Mouse (Mus musculus): Measurements from ENCODE around the gene Rac2.

Gene Rac2

GRCm38 (mm10) chr15:78572658-78573397 is at the start of gene Rac2:
Gene Rac2 (minus strand): TSS chr15:78572783.
- DNase-seq (ENCODE audit: low spot score in 2 of 2): peak in 1 of 2 experiments; percentile 36

DNA sequence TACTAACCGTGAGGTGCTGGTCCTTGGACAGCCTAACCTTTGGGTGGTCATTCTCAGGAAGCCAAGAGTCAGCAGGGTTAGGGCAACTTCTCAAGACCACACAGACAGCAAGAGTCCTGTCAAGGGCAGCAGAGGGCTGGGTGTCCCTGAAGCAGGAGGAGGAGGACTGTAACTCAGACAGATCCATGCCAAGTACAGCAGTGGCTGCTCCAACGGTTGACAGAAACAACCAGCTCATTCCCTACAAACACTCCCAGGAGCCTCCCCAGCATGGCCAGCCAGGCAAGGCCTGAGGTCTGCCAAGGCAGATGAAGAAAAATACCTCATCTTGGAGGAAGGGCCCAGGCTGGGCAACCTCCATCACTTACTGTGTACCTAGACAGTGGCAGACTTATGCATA is 44.4 kb upstream of the Rac2 start:
- no peak for DNase-seq (ENCODE audit: low spot score in 2 of 2)

DNA sequence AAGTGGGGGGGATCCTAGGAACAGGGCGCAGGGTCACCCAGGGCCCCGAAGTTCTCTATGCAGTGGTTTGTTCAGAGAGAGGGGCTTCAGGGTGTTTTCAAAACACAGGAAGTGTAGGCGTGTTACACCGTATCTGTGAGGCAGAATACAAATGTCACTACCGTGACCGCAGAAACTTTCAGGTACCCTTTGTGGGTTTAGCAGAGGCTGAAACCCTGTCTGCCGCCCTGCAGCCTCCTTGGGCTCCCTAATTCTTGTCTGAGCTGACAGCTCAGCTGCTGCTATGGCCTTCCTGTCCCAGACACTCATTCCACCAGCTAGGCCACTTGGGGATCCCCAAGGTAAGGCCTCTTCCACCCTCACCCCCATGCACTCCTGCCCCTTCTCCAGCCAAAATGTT is 42.0 kb upstream of the Rac2 start:
- no peak for DNase-seq (ENCODE audit: low spot score in 2 of 2)

DNA sequence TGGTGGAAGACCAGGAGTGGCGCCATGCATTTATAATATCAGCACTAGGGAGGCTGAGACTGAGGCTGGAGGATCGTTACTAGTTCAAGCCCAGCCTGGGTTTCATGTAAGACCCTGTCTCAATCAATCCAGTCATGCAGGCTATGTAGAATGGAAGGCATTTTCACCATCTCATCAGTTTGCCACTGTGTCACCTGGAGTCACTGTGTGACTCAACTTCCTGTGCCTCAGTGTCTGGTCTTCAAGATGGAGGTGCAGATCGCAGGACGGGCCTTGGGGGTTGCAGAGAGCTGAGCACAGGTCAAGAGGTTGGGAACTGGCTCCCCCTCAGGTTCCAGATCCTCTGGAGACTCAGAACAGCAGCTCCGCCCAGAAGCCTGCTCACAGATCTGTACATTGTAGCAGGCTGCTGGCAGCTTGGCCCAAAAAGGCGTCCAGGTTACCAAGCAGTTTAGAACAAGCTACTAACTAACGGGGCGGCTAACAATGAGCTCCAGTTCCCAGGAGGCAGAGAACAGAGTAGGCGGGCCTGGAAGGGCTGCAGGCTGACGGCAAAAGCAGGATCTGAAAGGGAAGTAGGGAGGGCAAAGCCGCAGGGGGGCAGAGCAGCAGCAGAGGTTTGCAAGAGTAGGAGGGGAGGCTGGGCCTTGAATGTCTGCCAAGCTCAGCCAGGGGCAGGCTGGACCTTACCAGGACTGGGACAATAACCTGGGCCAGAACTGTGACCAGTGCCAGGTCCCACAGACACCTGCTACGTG is 38.3 kb upstream of the Rac2 start:
- DNase-seq (ENCODE audit: low spot score in 2 of 2): no peak

GRCm38 (mm10) chr15:78607463-78607862 is 34.9 kb upstream of the Rac2 start:
- no peak for DNase-seq (ENCODE audit: low spot score in 2 of 2)

GRCm38 (mm10) chr15:78606059-78606458 is 33.5 kb upstream of the Rac2 start:
- DNase-seq (ENCODE audit: low spot score in 2 of 2): no peak

- DNase-seq (ENCODE audit: low spot score in 2 of 2): no peak
These were observed 32.8 kb upstream of the Rac2 start for GRCm38 (mm10) chr15:78605371-78605791.

- DNase-seq (ENCODE audit: low spot score in 2 of 2): no peak
These were observed 31.7 kb upstream of the Rac2 start for GRCm38 (mm10) chr15:78604255-78604654.

DNA sequence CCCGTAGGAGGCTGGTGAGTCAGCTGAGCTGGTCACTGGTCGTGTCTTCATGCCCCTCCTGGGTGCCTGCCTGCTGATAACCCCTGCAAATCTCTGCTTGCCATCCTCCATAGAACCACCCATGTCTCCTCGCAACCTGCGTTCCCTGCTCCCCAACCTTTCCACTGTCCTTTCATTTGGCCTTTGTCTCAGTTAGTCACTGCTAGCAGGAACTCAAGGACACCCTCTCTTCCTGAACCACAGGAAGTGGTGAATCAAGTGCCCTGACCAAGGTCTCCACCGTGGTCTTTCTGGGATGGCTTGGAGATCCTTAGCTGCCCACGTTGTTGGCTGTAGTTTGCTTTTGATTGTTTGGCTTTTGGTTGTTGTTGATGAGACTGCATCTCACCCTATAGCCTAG is 28.6 kb upstream of the Rac2 start:
- DNase-seq (ENCODE audit: low spot score in 2 of 2): no peak

DNA sequence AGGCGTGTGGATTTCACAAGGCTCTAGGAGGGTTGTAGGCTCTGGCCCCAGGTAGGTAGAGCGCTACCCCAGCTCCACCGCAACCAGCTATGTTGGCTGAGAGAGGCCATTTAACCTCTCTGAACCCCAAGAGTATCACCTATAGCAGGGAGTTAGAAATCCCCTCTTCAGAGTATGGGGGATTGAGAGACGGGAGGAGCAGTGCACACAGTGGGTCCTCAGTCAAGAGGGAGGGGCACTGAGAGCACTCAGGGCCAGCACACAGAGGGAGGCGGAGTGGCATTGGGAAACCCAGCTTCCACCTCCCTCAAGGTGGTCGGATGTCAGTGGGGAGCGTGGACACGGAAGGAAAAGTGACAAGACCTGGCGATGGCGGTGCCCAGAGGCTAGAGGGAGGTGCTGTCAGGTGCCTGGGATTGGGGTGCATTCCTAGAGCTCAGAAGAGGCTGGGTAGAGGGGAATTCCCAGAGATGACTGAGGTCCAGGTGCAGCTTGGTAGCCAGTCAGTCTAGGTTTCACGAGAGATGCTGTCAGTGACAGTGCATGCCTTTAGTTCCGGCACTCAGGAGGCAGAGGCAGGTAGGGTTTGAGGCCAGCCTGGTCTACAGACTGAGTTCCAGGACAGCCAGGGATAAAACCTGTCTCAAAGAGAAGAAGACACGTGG is 27.1 kb upstream of the Rac2 start:
- DNase-seq (ENCODE audit: low spot score in 2 of 2): no peak

- peak; percentile 45 to 74 for DNase-seq (ENCODE audit: low spot score in 2 of 2)
These were observed 26.5 kb upstream of the Rac2 start for GRCm38 (mm10) chr15:78599124-78599523.

GRCm38 (mm10) chr15:78597729-78598128 is 25.1 kb upstream of the Rac2 start:
- DNase-seq (ENCODE audit: low spot score in 2 of 2): peak; percentile 37 to 41

DNA sequence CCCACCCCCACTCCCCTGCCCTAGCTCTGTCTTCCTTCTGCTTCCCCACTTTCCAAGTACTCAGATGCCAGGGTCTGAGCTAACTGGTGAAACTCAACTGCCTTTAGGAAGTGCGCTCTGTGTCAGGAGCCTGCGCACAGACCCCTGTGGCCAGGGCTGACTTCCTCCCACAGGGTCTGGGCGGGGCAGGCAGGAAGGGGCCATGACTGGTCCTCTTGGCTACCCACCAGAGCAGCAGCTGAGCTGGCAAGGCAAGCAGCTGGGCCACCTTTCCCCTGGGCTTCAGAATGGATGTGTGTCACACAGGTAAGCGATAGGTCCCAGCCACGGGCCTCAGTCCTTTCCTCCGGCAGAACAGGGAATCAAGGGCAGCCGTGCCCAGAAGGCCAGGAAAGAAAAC is 24.3 kb upstream of the Rac2 start, which contains the start of gene Cyth4:
Gene Cyth4, plus strand, starts transcription at position 134 of the 400 bp plus-strand sequence.
- peak; percentile 47 to 72 for DNase-seq (ENCODE audit: low spot score in 2 of 2)

DNA sequence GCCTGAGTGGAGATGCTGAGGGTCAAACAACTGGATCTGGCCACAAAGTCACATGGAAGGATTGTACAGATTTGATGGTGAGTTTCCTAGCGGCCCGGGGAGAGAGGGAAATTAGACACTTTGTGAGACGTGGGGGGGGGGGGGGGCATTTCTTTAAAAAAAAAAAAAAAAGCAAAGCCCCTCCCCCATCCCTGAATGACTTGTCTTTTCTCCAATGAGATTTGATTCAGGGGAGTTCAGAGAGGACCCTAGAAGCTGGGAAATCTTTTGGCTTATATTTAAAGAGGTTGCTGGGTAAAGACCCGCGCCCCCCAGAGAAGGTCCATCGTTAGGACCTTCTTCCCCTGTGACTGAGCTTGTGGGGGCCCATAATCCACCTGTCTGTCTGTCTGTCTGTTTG is 23.9 kb upstream of the Rac2 start:
- DNase-seq (ENCODE audit: low spot score in 2 of 2): no peak

- no peak for DNase-seq (ENCODE audit: low spot score in 2 of 2)
These were observed 22.9 kb upstream of the Rac2 start for GRCm38 (mm10) chr15:78595468-78595867.

DNA sequence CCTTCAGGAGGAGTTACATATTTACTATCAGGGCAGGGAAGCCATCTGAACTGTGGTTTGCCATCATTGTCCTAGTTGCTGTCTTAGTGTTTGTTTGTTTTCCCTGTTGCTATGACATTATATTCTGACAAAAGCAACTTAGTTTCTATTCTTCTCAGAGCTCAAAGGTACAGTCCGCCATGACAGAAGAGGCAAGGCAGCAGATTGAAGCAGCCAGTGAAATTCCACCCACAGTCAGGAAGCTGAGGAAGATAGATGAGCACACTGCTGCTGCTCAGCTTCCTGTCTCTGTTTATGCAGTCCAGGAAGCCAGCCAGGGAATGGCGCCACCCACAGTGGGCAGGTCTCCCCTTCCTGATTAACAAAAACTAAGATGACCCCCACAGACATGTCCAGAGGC is 22.2 kb upstream of the Rac2 start:
- DNase-seq (ENCODE audit: low spot score in 2 of 2): no peak

GRCm38 (mm10) chr15:78593896-78594425 is 21.4 kb upstream of the Rac2 start:
- no peak for DNase-seq (ENCODE audit: low spot score in 2 of 2)

GRCm38 (mm10) chr15:78592452-78592968 is 19.9 kb upstream of the Rac2 start:
- DNase-seq (ENCODE audit: low spot score in 2 of 2): no peak

DNA sequence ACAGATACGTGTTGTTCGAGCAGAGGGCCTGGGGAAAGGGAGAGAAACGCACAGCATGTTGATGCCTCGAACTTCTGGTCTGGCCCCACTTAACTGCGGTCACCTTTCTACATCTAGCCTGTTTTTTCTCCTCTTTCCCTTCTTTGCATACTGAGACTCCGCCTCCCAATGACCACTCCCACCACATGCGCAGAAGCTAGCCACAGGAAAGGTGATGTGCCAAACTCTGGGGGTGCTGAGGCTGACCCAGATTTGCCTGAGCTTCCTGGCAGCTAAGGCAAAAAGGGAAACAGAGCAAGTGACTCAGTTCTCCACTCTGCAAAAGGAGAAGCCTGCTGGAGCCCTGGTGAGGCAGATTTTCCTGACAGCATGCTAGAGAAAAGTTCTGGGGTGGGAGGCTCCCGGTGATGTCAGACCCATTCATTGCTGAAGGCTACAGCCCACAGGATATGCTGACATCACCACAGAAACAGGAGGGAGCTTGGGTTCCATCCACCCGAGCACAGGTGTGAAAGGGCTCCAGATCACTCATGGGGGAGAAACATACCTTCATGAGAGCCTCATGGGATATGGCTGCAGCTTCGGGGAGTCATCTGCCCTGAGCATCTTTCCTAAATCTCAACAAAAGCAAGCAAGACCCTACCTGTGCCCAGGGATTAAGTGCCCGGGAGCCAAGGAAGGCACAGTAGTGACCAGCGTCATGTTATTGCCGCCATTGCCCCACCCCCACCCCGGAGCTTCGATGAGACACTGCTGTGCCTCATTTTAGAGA is 19.3 kb upstream of the Rac2 start:
- no peak for DNase-seq (ENCODE audit: low spot score in 2 of 2)

- no peak for DNase-seq (ENCODE audit: low spot score in 2 of 2)
These were observed 18.2 kb upstream of the Rac2 start for GRCm38 (mm10) chr15:78590785-78591184.

- no peak for DNase-seq (ENCODE audit: low spot score in 2 of 2)
These were observed 17.4 kb upstream of the Rac2 start for GRCm38 (mm10) chr15:78589936-78590335.
